Comparison of ENCODE assay signal across 28 mouse cellular contexts in genomic region chr4:12677814-12678213, GRCm38 (mm10).
DNase-seq lines count a peak whose midpoint lies in the region; ATAC-seq and TF ChIP-seq lines count a peak whose summit lies in the region.
"Had no signal": no experiment of that assay in that cellular context is flagged by ENCODE, and none has a peak within 500 bp of the region (broad histone marks: within the 10 kb centered on the region; RNA-seq: fewer than 3 reads in every experiment).

No protein-coding gene starts in this region.

- peak; percentile 82 for DNase-seq in Muller cell, postnatal 12 days (ENCODE audit: inconsistent ontology term)
- DNase-seq in embryonic facial prominence, embryonic 10.5 days (ENCODE audit: low spot score): peak; percentile 16
- peak; percentile 68 for DNase-seq in embryonic facial prominence, embryonic 14.5 days (ENCODE audit: low spot score)
- no peak for DNase-seq in right cerebral cortex, postnatal 14 days
- DNase-seq in stomach, postnatal 0 days (ENCODE audit: low spot score): no peak
- DNase-seq in midbrain, embryonic 10.5 days (ENCODE audit: low spot score): no peak
- DNase-seq: adrenal gland, adult 8-10 months; adrenal gland, postnatal 25 days; B cell, adult 2 months; cerebellum, adult 18-20 months; cerebellum, adult 9-10 months; cerebellum, postnatal 14 days; gastrocnemius, adult 2 months; gastrocnemius, postnatal 25 days; heart, adult 18-20 months; heart, postnatal 10 days; heart, postnatal 36 days had no signal

- H3K9me3 ChIP-seq in embryonic facial prominence, embryonic 10.5 days: no peaks in the 10 kb centered on the region
- no peaks in the 10 kb centered on the region for H3K9me3 ChIP-seq in embryonic facial prominence, embryonic 14.5 days (ENCODE audit: control insufficient read depth, low read length)
- no peaks in the 10 kb centered on the region for H3K9me3 ChIP-seq in limb, embryonic 12.5 days
- H3K9me3 ChIP-seq in stomach, postnatal 0 days (ENCODE audit: control insufficient read depth, low read length): no peaks in the 10 kb centered on the region
- H3K9me3 ChIP-seq in midbrain, embryonic 10.5 days (replicated peaks): no peaks in the 10 kb centered on the region
- H3K9me3 ChIP-seq: forebrain, embryonic 10.5 days; forebrain, embryonic 13.5 days; heart, embryonic 12.5 days; heart, embryonic 15.5 days; hindbrain, embryonic 10.5 days; hindbrain, embryonic 13.5 days; intestine, embryonic 15.5 days had no signal

- no peak for TF ChIP-seq CTCF in stomach, postnatal 0 days (IDR thresholded peaks at IDR 0.05; ENCODE audit: low read depth)

- H3K27me3 ChIP-seq in embryonic facial prominence, embryonic 10.5 days (replicated peaks; ENCODE audit: low read depth, poor library complexity, severe bottlenecking): no peaks in the 10 kb centered on the region
- no peaks in the 10 kb centered on the region for H3K27me3 ChIP-seq in embryonic facial prominence, embryonic 14.5 days (replicated peaks; ENCODE audit: control insufficient read depth, insufficient read depth, low read length)
- no peaks in the 10 kb centered on the region for H3K27me3 ChIP-seq in limb, embryonic 12.5 days
- no peaks in the 10 kb centered on the region for H3K27me3 ChIP-seq in stomach, postnatal 0 days (ENCODE audit: control insufficient read depth, insufficient read depth, low read length)
- H3K27me3 ChIP-seq in midbrain, embryonic 10.5 days (ENCODE audit: low read depth, poor library complexity, severe bottlenecking): no peaks in the 10 kb centered on the region
- H3K27me3 ChIP-seq: forebrain, embryonic 13.5 days; heart, embryonic 12.5 days; heart, embryonic 15.5 days; hindbrain, embryonic 13.5 days; intestine, embryonic 15.5 days had no signal

- TF ChIP-seq EP300 in stomach, postnatal 0 days (optimal IDR thresholded peaks at IDR 0.05): no peak

- no peaks in the 10 kb centered on the region for H3K36me3 ChIP-seq in embryonic facial prominence, embryonic 10.5 days (replicated peaks)
- no peaks in the 10 kb centered on the region for H3K36me3 ChIP-seq in embryonic facial prominence, embryonic 14.5 days (ENCODE audit: control insufficient read depth, insufficient read depth, low read length)
- no peaks in the 10 kb centered on the region for H3K36me3 ChIP-seq in limb, embryonic 12.5 days
- H3K36me3 ChIP-seq in stomach, postnatal 0 days (ENCODE audit: control insufficient read depth, insufficient read depth, low read length): no peaks in the 10 kb centered on the region
- no peaks in the 10 kb centered on the region for H3K36me3 ChIP-seq in midbrain, embryonic 10.5 days
- H3K36me3 ChIP-seq: forebrain, embryonic 10.5 days; heart, embryonic 12.5 days; heart, embryonic 15.5 days; hindbrain, embryonic 10.5 days; hindbrain, embryonic 13.5 days; intestine, embryonic 15.5 days had no signal

- no peak overlapping the region for H3K4me3 ChIP-seq in embryonic facial prominence, embryonic 10.5 days
- no peak overlapping the region for H3K4me3 ChIP-seq in embryonic facial prominence, embryonic 14.5 days (ENCODE audit: low read depth, low read length)
- no peak overlapping the region for H3K4me3 ChIP-seq in limb, embryonic 12.5 days (replicated peaks)
- H3K4me3 ChIP-seq in stomach, postnatal 0 days (ENCODE audit: low read depth, low read length): no peak overlapping the region
- no peak overlapping the region for H3K4me3 ChIP-seq in midbrain, embryonic 10.5 days
- H3K4me3 ChIP-seq: forebrain, embryonic 10.5 days; forebrain, embryonic 13.5 days; gastrocnemius, adult 2 months; heart, embryonic 12.5 days; heart, embryonic 15.5 days; hindbrain, embryonic 10.5 days; hindbrain, embryonic 13.5 days; intestine, embryonic 15.5 days had no signal

- 56% methylated on average over 3 of the region's 3 CpGs for WGBS in embryonic facial prominence, embryonic 10.5 days
- 42% methylated on average over 3 of the region's 3 CpGs for WGBS in embryonic facial prominence, embryonic 14.5 days
- 50% methylated on average over 3 of the region's 3 CpGs for WGBS in limb, embryonic 12.5 days
- WGBS in stomach, postnatal 0 days: 82% methylated on average over 3 of the region's 3 CpGs
- 85% methylated on average over 3 of the region's 3 CpGs for WGBS in midbrain, embryonic 10.5 days

- H3K4me1 ChIP-seq in embryonic facial prominence, embryonic 10.5 days: peaks cover 9% of the 10 kb centered on the region
- no peaks in the 10 kb centered on the region for H3K4me1 ChIP-seq in embryonic facial prominence, embryonic 14.5 days (ENCODE audit: control insufficient read depth, insufficient read depth, low read length)
- H3K4me1 ChIP-seq in limb, embryonic 12.5 days (replicated peaks): no peaks in the 10 kb centered on the region
- no peaks in the 10 kb centered on the region for H3K4me1 ChIP-seq in stomach, postnatal 0 days (replicated peaks; ENCODE audit: control insufficient read depth, insufficient read depth)
- H3K4me1 ChIP-seq in midbrain, embryonic 10.5 days: no peaks in the 10 kb centered on the region
- H3K4me1 ChIP-seq: forebrain, embryonic 10.5 days; forebrain, embryonic 13.5 days; heart, embryonic 12.5 days; heart, embryonic 15.5 days; hindbrain, embryonic 10.5 days; hindbrain, embryonic 13.5 days; intestine, embryonic 15.5 days had no signal

- H3K4me2 ChIP-seq in embryonic facial prominence, embryonic 14.5 days (ENCODE audit: low read depth, low read length): no peak overlapping the region
- no peak overlapping the region for H3K4me2 ChIP-seq in limb, embryonic 12.5 days
- no peak overlapping the region for H3K4me2 ChIP-seq in stomach, postnatal 0 days (replicated peaks; ENCODE audit: low read depth)
- H3K4me2 ChIP-seq: forebrain, embryonic 13.5 days; heart, embryonic 12.5 days; heart, embryonic 15.5 days; hindbrain, embryonic 13.5 days; intestine, embryonic 15.5 days had no signal

- no peak overlapping the region for H3K9ac ChIP-seq in embryonic facial prominence, embryonic 14.5 days (ENCODE audit: low read depth, low read length)
- no peak overlapping the region for H3K9ac ChIP-seq in limb, embryonic 12.5 days (replicated peaks)
- H3K9ac ChIP-seq in stomach, postnatal 0 days (ENCODE audit: low read length): no peak overlapping the region
- H3K9ac ChIP-seq: forebrain, embryonic 13.5 days; heart, embryonic 12.5 days; heart, embryonic 15.5 days; hindbrain, embryonic 13.5 days; intestine, embryonic 15.5 days had no signal

- ATAC-seq in embryonic facial prominence, embryonic 14.5 days (ENCODE audit: low read depth): 0 out of 2 replicates have a peak, but pooled peaks have one; percentile 12
- ATAC-seq in limb, embryonic 12.5 days (ENCODE audit: insufficient number of reproducible peaks, insufficient read depth, low FRiP score, low TSS enrichment, low read depth): no peak
- ATAC-seq in stomach, postnatal 0 days (ENCODE audit: low FRiP score, low TSS enrichment): no peak
- ATAC-seq: activated CD4-positive, CD25-positive, alpha-beta regulatory T cell, adult 4 months; forebrain, embryonic 13.5 days; forebrain, embryonic 16.5 days; hindbrain, embryonic 16.5 days; intestine, embryonic 15.5 days had no signal

- peak overlapping the region; percentile 66 for H3K27ac ChIP-seq in embryonic facial prominence, embryonic 10.5 days (replicated peaks)
- H3K27ac ChIP-seq in embryonic facial prominence, embryonic 14.5 days (replicated peaks; ENCODE audit: low read depth, low read length): no peak overlapping the region
- 0 out of 2 replicates have a peak overlapping the region, but pooled peaks have one; percentile 31 for H3K27ac ChIP-seq in limb, embryonic 12.5 days
- no peak overlapping the region for H3K27ac ChIP-seq in stomach, postnatal 0 days (replicated peaks)
- no peak overlapping the region for H3K27ac ChIP-seq in midbrain, embryonic 10.5 days (replicated peaks)
- H3K27ac ChIP-seq: forebrain, embryonic 10.5 days; forebrain, embryonic 13.5 days; gastrocnemius, adult 2 months; heart, embryonic 15.5 days; hindbrain, embryonic 10.5 days; hindbrain, embryonic 13.5 days; intestine, embryonic 15.5 days had no signal

Comparison
In these comparisons a context has a peak if more than half of its experiments do, and no peak if none do; other contexts are left out.
1. H3K27ac ChIP-seq: peak in embryonic facial prominence, embryonic 10.5 days (single experiment) and limb, embryonic 12.5 days (single experiment); none in embryonic facial prominence, embryonic 14.5 days (single experiment), stomach, postnatal 0 days (single experiment) and midbrain, embryonic 10.5 days (single experiment).
2. DNase-seq: peak in Muller cell, postnatal 12 days (single experiment), embryonic facial prominence, embryonic 10.5 days (single experiment) and embryonic facial prominence, embryonic 14.5 days (single experiment); none in right cerebral cortex, postnatal 14 days (single experiment), stomach, postnatal 0 days (single experiment) and midbrain, embryonic 10.5 days (single experiment).